Mouse (Mus musculus) thymus, adult 2 months (tissue): Measurements from ENCODE around the gene Dffa.

Source experiments
- CTCF ChIP-seq: fragments of 200-500 bp; IDR thresholded peaks from 2 replicates; pipeline ENCODE4 v1.5.1; 2012; ENCODE audit warnings: mild to moderate bottlenecking, control low read depth, low read length, moderate library complexity, borderline replicate concordance; ENCODE audit not compliant: control insufficient read depth, poor library complexity, insufficient read depth; ENCODE audit errors: extremely low read depth
- POLR2A ChIP-seq: fragments of 200-500 bp; IDR thresholded peaks from 2 replicates; pipeline ENCODE4 v1.6.1; 2012; ENCODE audit warnings: mild to moderate bottlenecking, low read length, control low read depth, moderate library complexity; ENCODE audit not compliant: control insufficient read depth, poor library complexity, insufficient read depth; ENCODE audit errors: extremely low read depth

DNA sequence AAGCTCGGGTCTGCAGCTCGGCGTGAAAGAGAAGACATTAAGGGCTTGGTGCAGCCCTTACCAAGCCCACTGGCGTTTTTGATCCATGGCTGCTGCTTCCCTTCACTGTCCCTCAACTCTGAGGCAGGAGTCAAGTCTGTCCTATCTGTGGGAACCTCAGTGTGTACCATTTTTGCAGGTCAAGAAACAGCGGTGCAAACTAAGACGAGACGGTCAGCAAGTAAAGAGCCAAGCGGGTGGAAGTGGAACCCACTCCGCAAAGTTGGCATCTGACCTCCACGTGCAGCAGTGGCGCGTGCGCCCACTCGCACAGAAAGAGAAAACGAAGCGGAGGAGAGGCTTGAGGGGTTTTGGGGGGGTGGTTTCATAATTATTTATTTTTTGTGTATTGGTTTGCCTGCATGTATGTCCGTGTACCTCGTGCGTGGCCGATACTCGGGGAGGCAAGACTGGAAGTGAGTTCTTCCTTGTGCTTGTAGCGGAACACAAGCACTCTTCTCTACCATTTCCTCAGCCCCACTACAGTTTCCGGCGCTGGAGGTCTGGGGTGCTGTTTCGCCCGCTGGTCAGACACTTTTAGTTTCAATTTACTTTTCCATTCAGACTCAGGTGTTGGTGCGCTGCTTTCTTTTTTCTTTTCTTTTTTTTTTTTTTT lies 63.1 kb downstream of the Dffa start:
- peak; percentile 26; the same call in 1 of the 2 replicates for TF ChIP-seq POLR2A
- no peak for TF ChIP-seq CTCF
